Mouse (Mus musculus) CH12.LX (cell line): ENCODE results near the gene Arhgef28.

Experiments
- CTCF ChIP-seq, 2 experiments: IDR thresholded peaks in 1 of 2; conservative IDR thresholded peaks in 1 of 2; 2 replicates each; pipeline ENCODE4 v1.5.1; 2011 to 2012; ENCODE audit warnings: low read depth in 2 of 2, low read length in 2 of 2, improper control_type of control experiment in 1 of 2, inconsistent platforms in 1 of 2, mild to moderate bottlenecking in 1 of 2, moderate library complexity in 1 of 2
- EP300 ChIP-seq: IDR thresholded peaks from 2 replicates; pipeline ENCODE4 v1.6.1; 2011; ENCODE audit warnings: low read length, improper control_type of control experiment
- ETS1 ChIP-seq: conservative IDR thresholded peaks from 2 replicates; pipeline ENCODE4 v1.6.1; 2012; ENCODE audit warnings: low read depth, mild to moderate bottlenecking, inconsistent platforms, low read length, improper control_type of control experiment, moderate library complexity
- MEF2A ChIP-seq: IDR thresholded peaks from 2 replicates; pipeline ENCODE4 v1.6.1; 2014; ENCODE audit warnings: low read depth, mild to moderate bottlenecking, inconsistent platforms, low read length, improper control_type of control experiment, borderline replicate concordance
- POLR2A ChIP-seq: IDR thresholded peaks from 2 replicates; pipeline ENCODE4 v1.6.1; 2011; ENCODE audit warnings: low read depth, mild to moderate bottlenecking, improper control_type of control experiment, low read length
- SIN3A ChIP-seq: IDR thresholded peaks from 2 replicates; pipeline ENCODE4 v1.6.1; 2012; ENCODE audit warnings: low read length, improper control_type of control experiment, inconsistent platforms
- TCF12 ChIP-seq: IDR thresholded peaks from 2 replicates; pipeline ENCODE4 v1.6.1; 2014; ENCODE audit warnings: low read depth, mild to moderate bottlenecking, inconsistent platforms, low read length, improper control_type of control experiment
- USF1 ChIP-seq: IDR thresholded peaks from 2 replicates; pipeline ENCODE4 v1.6.1; 2014; ENCODE audit warnings: low read depth, mild to moderate bottlenecking, inconsistent platforms, low read length, improper control_type of control experiment
- USF2 ChIP-seq: conservative IDR thresholded peaks from 2 replicates; pipeline ENCODE4 v1.6.1; 2011; ENCODE audit warnings: low read depth, low read length, improper control_type of control experiment

DNA sequence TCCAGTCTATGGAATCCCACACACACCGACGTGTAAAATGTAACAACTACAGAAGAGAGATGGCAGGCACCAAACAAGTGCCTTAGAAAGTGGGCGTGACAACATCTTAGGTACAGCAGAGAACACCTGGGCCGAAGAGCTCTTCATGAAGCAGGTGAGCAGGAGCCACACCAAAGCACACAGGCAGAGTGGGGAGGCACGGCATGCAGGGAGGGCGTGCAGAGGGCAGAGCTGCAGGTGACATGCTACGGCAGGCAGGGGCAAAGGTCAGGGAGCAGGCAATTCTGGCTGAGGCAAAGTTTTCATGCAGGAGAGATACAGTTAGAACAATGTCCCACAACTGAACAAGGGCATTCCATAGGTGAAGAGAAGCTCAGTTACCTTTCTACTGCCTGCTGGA lies 259.8 kb downstream of the Arhgef28 start:
- no peak for TF ChIP-seq TCF12
- no peak for TF ChIP-seq MEF2A
- TF ChIP-seq POLR2A, result no peak
- no peak for TF ChIP-seq SIN3A
- no peak for TF ChIP-seq USF2
- TF ChIP-seq ETS1, result no peak
- TF ChIP-seq USF1, result no peak
- no peak for TF ChIP-seq EP300
- no peak for TF ChIP-seq CTCF (conservative IDR thresholded peaks at IDR 0.05 in 1 of 2, IDR thresholded peaks at IDR 0.05 in 1 of 2; ENCODE audit: low read depth in 2 of 2, low read length in 2 of 2)
